In genomic region chr16:29509881-29510280, GRCm38 (mm10) we compare ENCODE assay signal across 19 mouse cellular contexts. TPM values are rescaled to one million over a fixed set of nuclear protein-coding genes. Genes with fewer than 3 reads are reported as not detected.
"Had no signal": no experiment of that assay in that cellular context is flagged by ENCODE, and none has a peak within 500 bp of the region (broad histone marks: within the 10 kb centered on the region; RNA-seq: fewer than 3 reads in every experiment).

No protein-coding gene starts in this region.

- H3K9ac ChIP-seq: neural tube, embryonic 13.5 days; neural tube, embryonic 15.5 days; stomach, embryonic 15.5 days had no signal

- H3K36me3 ChIP-seq: neural tube, embryonic 13.5 days; neural tube, embryonic 15.5 days; stomach, embryonic 15.5 days had no signal

- DNase-seq: retina, postnatal 1 day; right cerebral cortex, adult 18-20 months; right cerebral cortex, postnatal 14 days; right cerebral cortex, postnatal 25 days; right cerebral cortex, postnatal 4 days; spleen, adult 18-20 months; thymus, adult 18-20 months; thymus, adult 2 months; thymus, postnatal 14 days; thymus, postnatal 25 days; thymus, postnatal 36 days; thymus, postnatal 4 days had no signal

- H3K27me3 ChIP-seq: neural tube, embryonic 13.5 days; neural tube, embryonic 15.5 days; stomach, embryonic 15.5 days had no signal

- H3K27ac ChIP-seq: neural tube, embryonic 13.5 days; neural tube, embryonic 15.5 days; stomach, embryonic 15.5 days; stomach, postnatal 0 days had no signal

- H3K4me2 ChIP-seq: neural tube, embryonic 13.5 days; neural tube, embryonic 15.5 days; stomach, embryonic 15.5 days had no signal

- H3K4me1 ChIP-seq: neural tube, embryonic 13.5 days; neural tube, embryonic 15.5 days; stomach, embryonic 15.5 days had no signal

- H3K4me3 ChIP-seq: neural tube, embryonic 13.5 days; neural tube, embryonic 15.5 days; stomach, embryonic 15.5 days had no signal

- H3K9me3 ChIP-seq: neural tube, embryonic 13.5 days; neural tube, embryonic 15.5 days; stomach, embryonic 15.5 days had no signal

RNA-seq across cellular contexts. Expression of gene Atp13a4, which starts 34.8 kb away (rescaled TPM):
- total RNA-seq: neutrophil, adult 5-6 weeks had no signal
- polyA plus RNA-seq: small intestine, adult 2 months; spleen, adult 2 months had no signal
